Mouse (Mus musculus) C2C12 (cell line): ENCODE results near the gene Nol9.

Experiments
- CTCF ChIP-seq: IDR thresholded peaks from one replicate; pipeline ENCODE4 v1.5.1; 2011; ENCODE audit not compliant: control insufficient read depth, insufficient read depth, insufficient read length
- MAX ChIP-seq: IDR thresholded peaks from one replicate; pipeline ENCODE4 v1.6.1; 2011; ENCODE audit warnings: mild to moderate bottlenecking, control low read depth
- USF1 ChIP-seq: IDR thresholded peaks from one replicate; pipeline ENCODE4 v1.6.1; 2011; ENCODE audit warnings: low read depth, mild to moderate bottlenecking, control low read depth, moderate library complexity

GRCm38 (mm10) chr4:152028456-152028855, 10.7 kb upstream of the Nol9 start:
- TF ChIP-seq CTCF (no peak), USF1 (no peak), MAX (no peak)
